Mouse (Mus musculus) right cerebral cortex, postnatal 14 days (tissue): ENCODE data around the gene E4f1.
A peak's percentile ranks its signal among the peaks of the same experiment; 100 is the strongest.

Experiments
- DNase-seq: peaks from one replicate; pipeline ENCODE4 v3.0.0; 2022

E4f1 gene

GRCm38 (mm10) chr17:24469910-24470602 lies at the start of gene E4f1, which contains the start of gene Pgp:
Gene E4f1 (minus strand): TSS chr17:24470313.
Gene Pgp (plus strand): TSS chr17:24470392.
- DNase-seq = peak; percentile 100

- no peak for DNase-seq
Measured at GRCm38 (mm10) chr17:24514270-24515257, 44.5 kb upstream of the E4f1 start.

- peak; percentile 70 for DNase-seq
Measured at GRCm38 (mm10) chr17:24513609-24514008, 43.5 kb upstream of the E4f1 start.

GRCm38 (mm10) chr17:24507806-24508460 lies 37.8 kb upstream of the E4f1 start:
- no peak for DNase-seq

GRCm38 (mm10) chr17:24507129-24507664 lies 37.1 kb upstream of the E4f1 start:
- no peak for DNase-seq

GRCm38 (mm10) chr17:24506332-24507070 lies 36.4 kb upstream of the E4f1 start:
- peak; percentile 48 for DNase-seq

GRCm38 (mm10) chr17:24505286-24505955 lies 35.3 kb upstream of the E4f1 start:
- DNase-seq = no peak

GRCm38 (mm10) chr17:24504085-24504484 lies 34.0 kb upstream of the E4f1 start:
- DNase-seq = no peak

GRCm38 (mm10) chr17:24502208-24502607 lies 32.1 kb upstream of the E4f1 start:
- no peak for DNase-seq

GRCm38 (mm10) chr17:24496026-24496425 lies 25.9 kb upstream of the E4f1 start:
- no peak for DNase-seq

GRCm38 (mm10) chr17:24495443-24495842 lies 25.3 kb upstream of the E4f1 start:
- peak; percentile 61 for DNase-seq

- DNase-seq = peak; percentile 63
Measured at GRCm38 (mm10) chr17:24494627-24495335, 24.7 kb upstream of the E4f1 start.

- peak; percentile 61 for DNase-seq
Measured at GRCm38 (mm10) chr17:24490399-24490798, 20.3 kb upstream of the E4f1 start.

- DNase-seq = no peak
Measured at GRCm38 (mm10) chr17:24489265-24490030, 19.3 kb upstream of the E4f1 start.

- DNase-seq = peak; percentile 63
Measured at GRCm38 (mm10) chr17:24488662-24489264, 18.6 kb upstream of the E4f1 start.

GRCm38 (mm10) chr17:24488186-24488661 lies 18.1 kb upstream of the E4f1 start, which contains the start of gene Caskin1:
Gene Caskin1 (plus strand): TSS chr17:24488601.
- peak; percentile 59 for DNase-seq

GRCm38 (mm10) chr17:24485090-24485860 lies 15.2 kb upstream of the E4f1 start:
- peak; percentile 79 for DNase-seq

- DNase-seq = no peak
Measured at GRCm38 (mm10) chr17:24483495-24483894, 13.4 kb upstream of the E4f1 start.
